Mouse (Mus musculus) kidney, adult 8-10 months (tissue): Measurements from ENCODE around the gene M1ap.

Experiments used
- DNase-seq, 2 experiments: peaks; one replicate each; pipeline ENCODE4 v3.0.0; 2022

The M1ap gene

DNA sequence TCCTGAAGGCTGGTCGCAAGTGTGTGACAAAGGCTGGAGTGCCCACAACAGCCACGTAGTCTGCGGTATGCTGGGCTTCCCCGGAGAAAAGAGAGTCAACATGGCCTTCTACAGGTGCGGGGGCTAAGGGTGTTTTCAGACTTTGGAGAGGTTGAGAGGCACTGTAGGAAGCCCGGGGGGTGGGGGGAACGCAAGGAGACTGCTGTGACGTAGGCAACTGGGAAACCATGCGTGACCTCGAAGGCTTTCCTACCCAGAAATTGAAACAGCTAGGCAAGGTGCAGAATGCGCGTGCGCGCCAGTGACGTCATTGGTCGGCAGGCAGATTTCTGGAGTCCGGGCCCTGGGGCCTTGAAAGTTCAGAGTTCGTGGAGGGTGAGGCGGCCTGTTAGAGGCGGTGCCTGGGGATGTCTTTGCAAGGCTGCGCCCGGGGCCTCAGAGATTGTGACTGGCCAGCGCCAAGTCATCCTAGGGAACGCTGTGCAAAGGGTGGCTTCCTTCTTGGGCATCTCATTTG lies 91.9 kb downstream of the M1ap start:
- DNase-seq = peak; percentile 93 to 97

GRCm38 (mm10) chr6:83040601-83041000 lies 93.9 kb downstream of the M1ap start:
- no peak for DNase-seq

DNA sequence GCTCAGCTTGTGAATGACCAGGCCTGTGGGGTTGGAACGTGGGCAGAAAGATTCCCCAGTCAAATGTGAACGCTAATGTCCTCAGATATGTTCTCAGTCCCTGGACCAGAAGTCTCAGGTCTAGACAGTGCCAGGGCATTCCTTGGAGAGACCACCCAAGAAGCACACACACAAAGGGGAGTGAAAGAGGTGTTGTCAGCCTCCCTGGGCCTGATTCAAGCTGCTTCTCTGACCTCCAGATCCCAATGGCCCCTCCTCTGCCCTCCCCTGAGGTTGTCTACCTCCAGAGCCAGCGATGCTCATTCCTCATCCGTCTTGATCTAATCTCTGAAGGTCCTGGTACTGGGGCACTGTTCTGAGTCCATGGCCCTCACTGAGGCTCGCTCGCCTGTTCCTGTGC lies 96.9 kb downstream of the M1ap start:
- DNase-seq = no peak

GRCm38 (mm10) chr6:83043993-83044392 lies 97.3 kb downstream of the M1ap start:
- DNase-seq = no peak

DNA sequence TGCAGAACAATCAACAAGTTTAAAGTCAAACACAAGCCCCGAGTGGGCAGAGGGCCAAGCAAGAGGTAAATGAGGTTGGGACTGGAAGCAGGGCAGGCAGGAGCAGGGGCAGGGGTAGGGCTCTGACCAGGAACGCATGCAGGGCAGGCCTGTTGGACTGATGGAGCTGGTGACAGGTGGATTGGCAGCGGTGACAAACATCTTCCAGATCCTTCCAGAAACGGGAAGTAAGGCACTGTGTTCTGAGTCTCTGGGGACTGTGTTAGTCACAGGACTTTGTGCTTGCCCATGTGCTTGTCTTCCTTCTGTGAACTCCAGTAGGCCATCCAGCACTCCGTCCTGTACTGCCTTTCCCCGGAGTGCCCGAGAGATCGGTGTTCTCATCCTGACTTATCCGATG lies 98.0 kb downstream of the M1ap start:
- DNase-seq = no peak

- no peak for DNase-seq
Measured at GRCm38 (mm10) chr6:83049367-83049766, 102.7 kb downstream of the M1ap start.

GRCm38 (mm10) chr6:83053136-83053960 lies 106.6 kb downstream of the M1ap start:
- DNase-seq = no peak

GRCm38 (mm10) chr6:83054074-83054851 lies 107.6 kb downstream of the M1ap start, which contains the start of gene Aup1:
TSS of gene Aup1 (plus strand) at chr6:83054521.
- DNase-seq = peak; percentile 97 to 98

DNA sequence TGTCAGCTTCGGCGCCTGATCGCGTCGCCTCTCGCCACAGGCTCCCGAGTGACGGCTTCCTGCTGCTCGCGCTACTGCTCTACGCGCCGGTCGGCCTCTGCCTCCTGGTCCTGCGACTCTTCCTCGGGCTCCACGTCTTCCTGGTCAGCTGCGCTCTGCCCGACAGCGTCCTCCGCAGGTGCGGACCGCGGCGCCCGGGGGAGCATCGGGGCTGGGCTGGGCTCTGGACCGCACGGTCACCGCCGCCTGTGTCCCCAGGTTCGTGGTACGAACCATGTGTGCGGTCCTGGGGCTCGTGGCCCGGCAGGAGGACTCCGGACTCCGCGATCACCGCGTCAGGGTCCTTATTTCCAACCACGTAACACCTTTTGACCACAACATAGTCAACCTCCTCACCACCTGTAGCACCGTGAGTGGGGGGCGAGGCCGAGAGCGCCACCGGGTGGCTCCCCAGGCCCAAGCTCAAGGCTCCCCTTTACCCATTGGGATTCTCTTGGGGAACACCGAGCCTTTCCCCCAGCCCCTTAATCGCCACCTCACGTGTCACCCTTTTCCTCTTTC lies 108.2 kb downstream of the M1ap start, which contains the start of gene Htra2:
TSS of gene Htra2 (minus strand) at position 403 of the 561 bp plus-strand sequence.
- DNase-seq = no peak

DNA sequence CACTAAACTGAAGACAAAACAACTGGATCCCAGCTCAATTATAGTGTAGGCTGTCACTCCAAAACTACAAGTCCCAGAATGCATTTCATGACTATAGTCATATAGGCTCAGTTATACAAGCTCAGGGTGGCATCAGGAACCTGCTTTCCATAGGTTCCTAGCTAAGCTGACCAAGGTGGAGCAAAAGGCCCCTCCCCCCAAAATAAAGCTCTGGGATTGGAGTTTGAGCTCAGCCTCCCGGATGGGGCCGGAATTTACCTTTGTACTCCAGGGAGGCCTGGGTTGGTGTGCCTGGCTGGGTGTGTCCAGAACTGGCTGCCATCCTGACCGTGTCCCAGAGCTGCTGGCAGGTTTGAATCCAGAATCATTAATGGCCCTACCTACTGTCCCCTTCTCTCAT lies 111.1 kb downstream of the M1ap start, which contains the start of gene Dqx1:
TSS of gene Dqx1 (plus strand) at position 55 of the 400 bp plus-strand sequence.
- DNase-seq = peak; percentile 85 to 87

DNA sequence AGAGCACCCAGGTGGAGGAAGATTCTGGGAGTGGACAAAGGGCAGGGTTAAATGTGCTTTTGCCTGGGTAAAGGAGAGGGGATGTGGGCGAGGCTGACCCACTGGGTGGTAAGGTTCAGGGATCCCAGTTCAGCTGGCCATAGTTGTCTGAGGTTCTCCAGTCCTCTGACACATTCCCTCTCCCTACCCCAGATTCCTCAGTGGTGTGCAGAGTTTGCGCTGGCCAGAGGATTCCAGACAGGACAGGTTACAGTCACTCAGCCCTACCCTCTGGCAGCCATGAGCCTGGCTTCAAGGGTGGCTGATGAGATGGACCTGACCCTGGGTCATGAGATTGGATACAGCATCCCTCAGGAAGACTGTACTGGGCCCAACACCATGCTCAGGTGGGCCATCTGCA lies 112.0 kb downstream of the M1ap start:
- no peak for DNase-seq

DNA sequence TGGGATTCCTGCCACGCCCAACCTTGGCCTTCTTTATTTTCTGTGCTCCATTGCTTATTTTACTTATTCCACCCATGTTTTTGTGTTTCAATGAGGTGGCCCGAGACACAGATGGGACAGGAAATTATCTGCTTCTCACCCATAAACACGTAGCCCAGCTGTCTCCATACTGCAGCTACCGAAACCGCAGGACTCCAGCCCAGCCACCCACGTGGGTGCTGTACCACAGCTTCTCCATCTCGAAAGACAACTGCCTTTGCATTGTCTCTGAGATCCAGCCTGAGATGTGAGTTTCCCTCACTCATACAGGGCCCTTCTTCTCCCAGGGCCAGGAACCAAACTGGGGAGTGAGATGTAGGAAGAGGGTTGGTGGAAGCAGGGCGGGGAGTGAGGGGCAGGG lies 119.3 kb downstream of the M1ap start:
- DNase-seq = no peak

DNA sequence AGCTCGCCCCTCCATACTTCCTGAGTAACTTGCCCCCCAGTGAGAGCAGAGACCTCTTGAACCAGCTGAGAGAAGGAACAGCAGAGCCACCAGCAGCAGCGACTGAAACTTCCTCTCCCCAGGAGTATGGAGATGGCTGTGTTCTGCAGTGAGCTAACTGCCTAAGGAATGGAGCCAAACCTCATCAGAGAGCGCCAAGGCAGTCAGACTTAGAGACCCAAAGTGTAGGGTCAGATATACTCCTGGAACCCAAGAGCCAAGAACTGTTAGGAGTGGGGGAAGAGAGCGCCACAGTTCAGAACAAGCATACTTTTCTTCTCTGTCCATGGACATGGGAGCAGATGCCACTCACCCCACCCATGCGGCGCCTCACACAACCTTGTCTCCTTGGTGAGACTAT lies 119.7 kb downstream of the M1ap start:
- DNase-seq = no peak

DNA sequence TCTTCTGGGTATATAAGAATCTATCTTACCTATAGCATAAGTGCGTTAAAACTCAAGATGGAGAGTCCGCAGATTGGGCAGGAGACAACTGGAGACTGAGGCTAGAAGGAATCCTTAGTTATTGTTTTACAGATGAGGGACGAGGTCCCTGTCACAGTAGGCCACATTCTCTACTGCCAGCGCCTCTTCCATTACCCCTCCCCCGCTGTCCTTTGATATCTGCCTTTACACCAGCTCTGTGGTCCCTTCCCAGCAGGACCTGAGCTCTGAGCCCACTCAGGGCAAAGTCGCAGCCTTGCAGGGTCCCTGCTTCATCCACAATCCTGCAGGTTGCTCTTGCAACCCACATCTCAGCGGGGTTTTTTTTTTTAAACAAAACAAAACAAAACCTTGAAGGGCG lies 121.5 kb downstream of the M1ap start:
- no peak for DNase-seq

DNA sequence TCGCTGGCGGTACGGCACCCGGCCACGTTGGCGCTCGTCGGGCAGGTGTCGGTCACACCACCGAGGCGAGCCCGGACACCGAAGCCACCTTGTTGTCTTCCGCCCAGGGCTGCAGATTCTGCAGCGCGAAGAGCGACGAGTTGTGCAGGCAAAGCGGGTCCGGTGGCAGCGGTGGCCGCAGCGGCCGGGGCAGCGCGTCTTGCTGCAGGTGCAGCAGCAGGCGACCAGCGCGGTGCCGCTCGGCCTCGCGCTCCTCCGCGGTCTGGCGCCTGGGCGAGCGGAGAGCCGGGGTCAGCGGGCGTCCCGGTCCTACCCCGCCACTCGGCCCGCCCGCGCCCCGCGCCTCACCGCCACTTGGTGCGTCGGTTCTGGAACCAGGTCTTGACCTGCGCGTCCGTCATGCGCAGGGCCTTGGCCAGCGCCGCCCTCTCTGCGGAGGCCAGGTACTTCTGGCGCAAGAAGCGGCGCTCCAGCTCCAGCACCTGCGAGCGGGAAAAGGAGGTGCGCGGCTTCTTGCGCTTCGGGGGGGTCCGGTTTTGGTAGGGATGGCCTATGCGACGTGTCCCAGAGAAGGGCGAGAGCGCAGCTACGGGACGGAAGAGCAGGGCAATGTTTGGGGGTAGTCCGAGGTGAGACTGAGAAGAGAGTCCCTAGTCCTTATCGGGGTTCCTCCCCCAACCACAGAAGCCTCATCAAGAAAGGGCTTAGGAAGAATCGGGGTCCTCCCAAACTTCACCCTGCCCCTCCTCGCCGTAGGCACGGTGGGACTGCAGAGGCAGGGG lies 122.2 kb downstream of the M1ap start:
- DNase-seq = peak in 1 of 2 experiments; percentile 30

GRCm38 (mm10) chr6:83069488-83070246 lies 123.0 kb downstream of the M1ap start:
- DNase-seq = no peak

- no peak for DNase-seq
Measured at GRCm38 (mm10) chr6:83070247-83070310, 123.4 kb downstream of the M1ap start, which contains the start of gene Tlx2. TSS of gene Tlx2 (minus strand) at chr6:83070293.

GRCm38 (mm10) chr6:83070311-83071219 lies 123.9 kb downstream of the M1ap start:
- DNase-seq = no peak

DNA sequence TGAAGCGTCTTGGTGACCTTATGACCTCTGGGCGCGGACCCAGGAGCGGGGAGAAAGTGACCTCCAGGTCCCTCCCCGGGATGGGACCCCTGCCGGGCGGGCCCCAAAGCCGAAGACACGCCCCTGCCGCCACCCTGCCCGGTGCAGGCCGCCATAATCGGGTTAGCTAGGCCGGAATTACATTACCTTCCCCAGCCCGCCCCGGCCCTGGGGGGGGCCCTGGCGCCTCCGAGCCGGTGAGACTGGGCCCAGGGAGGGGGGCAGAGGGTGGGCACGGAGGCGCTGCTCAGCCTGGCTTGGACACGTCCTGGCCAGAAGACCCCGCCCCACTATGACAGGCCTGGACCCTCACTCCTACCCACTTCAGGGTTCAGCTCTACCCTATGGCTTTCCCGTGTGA lies 124.5 kb downstream of the M1ap start:
- DNase-seq = no peak

DNA sequence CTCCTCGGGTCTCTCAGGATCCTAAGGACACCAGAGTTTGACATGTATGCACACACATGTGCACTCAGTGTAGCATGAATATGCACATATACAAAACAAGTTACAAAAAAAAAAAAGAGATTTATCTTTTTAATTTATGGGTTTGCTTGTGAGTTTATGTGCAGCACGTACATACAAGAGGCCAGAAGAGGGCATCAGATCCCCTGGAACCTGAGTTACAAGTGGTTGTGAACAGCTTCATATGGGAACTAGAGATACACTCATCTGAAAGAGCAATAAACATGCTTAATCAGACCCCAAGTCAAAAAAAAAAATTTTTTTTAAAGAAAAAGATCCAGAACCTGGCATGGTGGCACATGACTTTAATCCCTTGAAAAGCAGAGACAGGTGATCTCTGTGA lies 128.3 kb downstream of the M1ap start:
- DNase-seq = no peak

GRCm38 (mm10) chr6:83077630-83078323 lies 131.1 kb downstream of the M1ap start, which contains the start of gene Pcgf1:
TSS of gene Pcgf1 (plus strand) at chr6:83077869.
- DNase-seq = peak in 1 of 2 experiments; percentile 39
